Mouse (Mus musculus): Measurements from ENCODE around the gene Mmp11. TPM values are rescaled to one million over a fixed set of nuclear protein-coding genes. Genes with fewer than 3 reads are reported as not detected.

The Mmp11 gene
- total and polyA plus RNA-seq, 3 experiments, result 0.99 to 1.1 TPM; not detected in 1

GRCm38 (mm10) chr10:75939481-75940234, 3.4 kb upstream of the Mmp11 start:
- Histone ChIP-seq H3K4me1 (ENCODE audit: control insufficient read depth in 1 of 2, insufficient read depth in 2 of 2) (peaks cover 20 to 72% of the 10 kb centered on the region in 2 experiments), H3K27ac (ENCODE audit: insufficient read depth, low read depth) (peak overlapping the region; percentile 78)
- DNase-seq (ENCODE audit: extremely low read depth), result peak; percentile 46

GRCm38 (mm10) chr10:75937851-75938643, 1.8 kb upstream of the Mmp11 start:
- Histone ChIP-seq H3K79me2 (replicated peaks; ENCODE audit: control insufficient read depth, extremely low read depth, insufficient read depth, poor library complexity, severe bottlenecking) (no peaks in the 10 kb centered on the region), H3K9me3 (replicated peaks; ENCODE audit: low read length) (no peaks in the 10 kb centered on the region), H3K36me3 (replicated peaks in 1 of 2; ENCODE audit: control insufficient read depth in 1 of 2, insufficient read depth in 1 of 2, low read length in 1 of 2) (peaks cover 0 to 15% of the 10 kb centered on the region in 2 experiments), H3K4me3 (replicated peaks in 1 of 3; ENCODE audit: low read depth in 2 of 3, low read length in 2 of 3, poor library complexity in 1 of 3) (peak overlapping the region in 2 of 3 experiments; percentile 40 to 49), H3K27ac (ENCODE audit: insufficient read depth, low read depth) (peak overlapping the region; percentile 99), H3K27me3 (replicated peaks) (peaks cover 8% of the 10 kb centered on the region), H3K9ac (ENCODE audit: insufficient read depth, low read depth) (peak overlapping the region; percentile 75), H3K4me1 (ENCODE audit: control insufficient read depth in 1 of 2, insufficient read depth in 2 of 2) (peaks cover 22 to 63% of the 10 kb centered on the region in 2 experiments), H3K4me2 (ENCODE audit: insufficient read depth, low read depth, poor library complexity, severe bottlenecking) (peak overlapping the region; percentile 90)
- peak; percentile 90 for DNase-seq (ENCODE audit: extremely low read depth)
- in situ Hi-C loops (cut with MboI; ENCODE audit: low pct_ligation_motif_present, low pct_unique_long_range_greater_than_20kb, low sequenced_read_pairs), result loop anchor here (5.0 kb wide), 1 partner anchor 41 kb away; no protein-coding TSS in a partner anchor
- dilution Hi-C loops (cut with MboI; ENCODE audit: extremely low pct_ligation_motif_present, extremely low pct_unique_long_range_greater_than_20kb, low sequenced_read_pairs), result no loop called here
- no peak for TF ChIP-seq CTCF (conservative IDR thresholded peaks at IDR 0.05 in 1 of 2, IDR thresholded peaks at IDR 0.05 in 1 of 2; ENCODE audit: low read depth in 2 of 2, low read length in 2 of 2)
- TF ChIP-seq BHLHE40 (IDR thresholded peaks at IDR 0.05; ENCODE audit: low read depth, low read length), result peak; percentile 37; the same call in 1 of the 2 replicates
- no peak for TF ChIP-seq E2F4 (IDR thresholded peaks at IDR 0.05; ENCODE audit: insufficient replicate concordance, low read depth, low read length)
- TF ChIP-seq KAT2A (IDR thresholded peaks at IDR 0.05; ENCODE audit: insufficient replicate concordance, low read length), result 0 out of 2 replicates have a peak, but pooled peaks have one; percentile 52
- peak; percentile 70; the same call in 1 of the 2 replicates for TF ChIP-seq SIN3A (IDR thresholded peaks at IDR 0.05; ENCODE audit: low read length)
- TF ChIP-seq MAFK (IDR thresholded peaks at IDR 0.05; ENCODE audit: insufficient replicate concordance, low read length), result peak; percentile 59; the same call in 1 of the 2 replicates
- no peak for TF ChIP-seq JUND (conservative IDR thresholded peaks at IDR 0.05; ENCODE audit: low read depth, low read length)
- TF ChIP-seq ZNF384 (IDR thresholded peaks at IDR 0.05; ENCODE audit: low read depth, low read length), result peak; percentile 84
- TF ChIP-seq EP300 (IDR thresholded peaks at IDR 0.05; ENCODE audit: low read length), result peak; percentile 80
- TF ChIP-seq ZMIZ1 (IDR thresholded peaks at IDR 0.05; ENCODE audit: low read depth, low read length), result no peak
- no peak for TF ChIP-seq USF2 (conservative IDR thresholded peaks at IDR 0.05; ENCODE audit: low read depth, low read length)
- TF ChIP-seq CHD1 (IDR thresholded peaks at IDR 0.05; ENCODE audit: low read depth, low read length), result no peak; the same call in 1 of the 2 replicates
- TF ChIP-seq TCF12 (IDR thresholded peaks at IDR 0.05; ENCODE audit: low read depth, low read length), result peak; percentile 84
- peak; percentile 96 for TF ChIP-seq ZKSCAN1 (IDR thresholded peaks at IDR 0.05; ENCODE audit: borderline replicate concordance, low read depth, low read length)
- 0 out of 2 replicates have a peak, but pooled peaks have one; percentile 39 for TF ChIP-seq TBP (conservative IDR thresholded peaks at IDR 0.05; ENCODE audit: low read depth, low read length)
- TF ChIP-seq MAZ (IDR thresholded peaks at IDR 0.05; ENCODE audit: low read depth, low read length), result peak; percentile 72; the same call in 1 of the 2 replicates
- TF ChIP-seq ETS1 (conservative IDR thresholded peaks at IDR 0.05; ENCODE audit: low read depth, low read length), result peak; percentile 67
- TF ChIP-seq MEF2A (IDR thresholded peaks at IDR 0.05; ENCODE audit: borderline replicate concordance, low read depth, low read length), result peak; percentile 63; the same call in 1 of the 2 replicates

More at GRCm38 (mm10) chr10:75939481-75940234, 3.4 kb upstream of the Mmp11 start:
- H3K4me3 ChIP-seq (replicated peaks in 1 of 3; ENCODE audit: low read depth in 2 of 3, low read length in 2 of 3, poor library complexity in 1 of 3), result peak overlapping the region in 2 of 3 experiments; percentile 23 to 38
- H3K9ac ChIP-seq (ENCODE audit: insufficient read depth, low read depth), result peak overlapping the region; percentile 43
- in situ Hi-C loops (cut with MboI; ENCODE audit: low pct_ligation_motif_present, low pct_unique_long_range_greater_than_20kb, low sequenced_read_pairs), result loop anchor here (5.0 kb wide), 1 partner anchor 42 kb away; no protein-coding TSS in a partner anchor
- dilution Hi-C loops (cut with MboI; ENCODE audit: extremely low pct_ligation_motif_present, extremely low pct_unique_long_range_greater_than_20kb, low sequenced_read_pairs), result no loop called here
- H3K36me3 ChIP-seq (replicated peaks in 1 of 2; ENCODE audit: control insufficient read depth in 1 of 2, insufficient read depth in 1 of 2, low read length in 1 of 2), result peaks cover 0 to 15% of the 10 kb centered on the region in 2 experiments
- H3K9me3 ChIP-seq (replicated peaks; ENCODE audit: low read length), result no peaks in the 10 kb centered on the region
- H3K4me2 ChIP-seq (ENCODE audit: insufficient read depth, low read depth, poor library complexity, severe bottlenecking), result peak overlapping the region; percentile 65
- TF ChIP-seq GABPA (IDR thresholded peaks at IDR 0.05; ENCODE audit: insufficient replicate concordance, low read depth, low read length), result no peak
- no peak for TF ChIP-seq TBP (conservative IDR thresholded peaks at IDR 0.05; ENCODE audit: low read depth, low read length)
- TF ChIP-seq PAX5 (IDR thresholded peaks at IDR 0.05; ENCODE audit: low read length), result no peak
- TF ChIP-seq JUN (IDR thresholded peaks at IDR 0.05; ENCODE audit: insufficient read depth, low read depth, low read length), result no peak
- TF ChIP-seq E2F4 (IDR thresholded peaks at IDR 0.05; ENCODE audit: insufficient replicate concordance, low read depth, low read length), result no peak
- TF ChIP-seq TCF12 (IDR thresholded peaks at IDR 0.05; ENCODE audit: low read depth, low read length), result no peak
- TF ChIP-seq CHD1 (IDR thresholded peaks at IDR 0.05; ENCODE audit: low read depth, low read length), result no peak
- no peak for TF ChIP-seq JUND (conservative IDR thresholded peaks at IDR 0.05; ENCODE audit: low read depth, low read length)
- TF ChIP-seq POLR2AphosphoS2 (IDR thresholded peaks at IDR 0.05; ENCODE audit: low read depth, low read length), result no peak
- TF ChIP-seq ETS1 (conservative IDR thresholded peaks at IDR 0.05; ENCODE audit: low read depth, low read length), result no peak
- TF ChIP-seq SIN3A (IDR thresholded peaks at IDR 0.05; ENCODE audit: low read length), result no peak
- no peak for TF ChIP-seq ELF1 (IDR thresholded peaks at IDR 0.05; ENCODE audit: low read depth, low read length)
- TF ChIP-seq IRF4 (IDR thresholded peaks at IDR 0.05; ENCODE audit: low read depth, low read length), result peak; percentile 32; the same call in 1 of the 2 replicates
- TF ChIP-seq MXI1 (IDR thresholded peaks at IDR 0.05; ENCODE audit: low read depth, low read length), result no peak
- TF ChIP-seq CHD2 (IDR thresholded peaks at IDR 0.05; ENCODE audit: low read length), result peak; percentile 78
- TF ChIP-seq EP300 (IDR thresholded peaks at IDR 0.05; ENCODE audit: low read length), result no peak
- TF ChIP-seq ZNF384 (IDR thresholded peaks at IDR 0.05; ENCODE audit: low read depth, low read length), result no peak
- TF ChIP-seq POLR2A (IDR thresholded peaks at IDR 0.05; ENCODE audit: low read depth, low read length), result peak; percentile 27; the same call in 1 of the 2 replicates
- no peak for TF ChIP-seq USF2 (conservative IDR thresholded peaks at IDR 0.05; ENCODE audit: low read depth, low read length)
- TF ChIP-seq ZC3H11A (IDR thresholded peaks at IDR 0.05; ENCODE audit: low read depth, low read length), result no peak
- no peak for TF ChIP-seq BHLHE40 (IDR thresholded peaks at IDR 0.05; ENCODE audit: low read depth, low read length)
- no peak for TF ChIP-seq USF1 (IDR thresholded peaks at IDR 0.05; ENCODE audit: low read depth, low read length)
- no peak for TF ChIP-seq UBTF (IDR thresholded peaks at IDR 0.05; ENCODE audit: low read depth, low read length)
- no peak for TF ChIP-seq MAX (IDR thresholded peaks at IDR 0.05; ENCODE audit: low read length)
- TF ChIP-seq MAFK (IDR thresholded peaks at IDR 0.05; ENCODE audit: insufficient replicate concordance, low read length), result no peak
- no peak for TF ChIP-seq MEF2A (IDR thresholded peaks at IDR 0.05; ENCODE audit: borderline replicate concordance, low read depth, low read length)
- peaks cover 1% of the 10 kb centered on the region for H3K27me3 ChIP-seq (replicated peaks)
- H3K79me2 ChIP-seq (replicated peaks; ENCODE audit: control insufficient read depth, extremely low read depth, insufficient read depth, poor library complexity, severe bottlenecking), result no peaks in the 10 kb centered on the region
